Mouse (Mus musculus) neural tube, embryonic 12.5 days (tissue): ENCODE results near the gene Haus2. TPM values are rescaled to one million over a fixed set of nuclear protein-coding genes. Genes with fewer than 3 reads are reported as not detected.
A peak's percentile ranks its signal among the peaks of the same experiment; 100 is the strongest.
"Not testable (repeated sequence)": the region's sequence is repeated elsewhere in the genome, so short reads cannot be mapped to it uniquely, and the experiment has no call there.

Experiments used
- ATAC-seq: fragments of 200-750 bp; cut with Nextera tagmentation; 2 replicates; pipeline ENCODE4 v1.8.0; 2017; ENCODE audit warnings: low read depth, mild to moderate bottlenecking, moderate TSS enrichment, moderate library complexity; ENCODE audit not compliant: low FRiP score
- H3K27ac ChIP-seq: fragments of 300-500 bp; sonication (generic); 2 replicates; pipeline ENCODE4 v1.5.1; 2016
- H3K27me3 ChIP-seq: fragments of 300-500 bp; sonication (generic); replicated peaks from 2 replicates; pipeline ENCODE4 v1.6.1; 2016; ENCODE audit warnings: mild to moderate bottlenecking
- H3K36me3 ChIP-seq: fragments of 300-500 bp; sonication (generic); 2 replicates; pipeline ENCODE4 v1.6.1; 2016; ENCODE audit warnings: mild to moderate bottlenecking
- H3K4me1 ChIP-seq: fragments of 300-500 bp; sonication (generic); 2 replicates; pipeline ENCODE4 v1.6.1; 2016
- H3K4me2 ChIP-seq: fragments of 300-500 bp; sonication (generic); replicated peaks from 2 replicates; pipeline ENCODE4 v1.6.1; 2016; ENCODE audit warnings: mild to moderate bottlenecking
- H3K4me3 ChIP-seq: fragments of 300-500 bp; sonication (generic); 2 replicates; pipeline ENCODE4 v1.5.1; 2016
- H3K9ac ChIP-seq: fragments of 300-500 bp; sonication (generic); 2 replicates; pipeline ENCODE4 v1.6.1; 2016; ENCODE audit warnings: mild to moderate bottlenecking
- H3K9me3 ChIP-seq: fragments of 300-500 bp; sonication (generic); 2 replicates; pipeline ENCODE4 v1.6.1; 2016; ENCODE audit warnings: mild to moderate bottlenecking
- WGBS: fragments of 180-500 bp; shearing (Covaris S2); methylation state at CpG from one replicate; pipeline ENCODE4 v1.1.7; 2016; 5-methylcytosine and 5-hydroxymethylcytosine counted together
- polyA plus RNA-seq: library from polyadenylated mRNA; unstranded; fragments of >200 nt; fragmentation: Nextera tagmentation; extraction: Ambion mirVana; gene quantifications from 2 replicates; pipeline ENCODE4 v1.2.1, GENCODE M21; 2016

Haus2 gene
- 32.7 and 34.3 TPM in 2 replicates for polyA plus RNA-seq

GRCm38 (mm10) chr2:120608830-120609723 lies at the start of gene Haus2, which contains the start of gene Lrrc57:
Gene Haus2 (plus strand): TSS chr2:120609383.
Gene Lrrc57 (minus strand): TSS chr2:120609520.
- Histone ChIP-seq H3K4me2 (peak within 1 kb of the TSS; percentile 63), H3K4me1 (peaks cover 13% of the 10 kb centered on the region), H3K36me3 (peaks cover 12% of the 10 kb centered on the region; the same call in 1 of the 2 replicates), H3K4me3 (peak within 1 kb of the TSS; percentile 74), H3K27me3 (no peaks in the 10 kb centered on the region), H3K9me3 (no peaks in the 10 kb centered on the region), H3K9ac (peak within 1 kb of the TSS; percentile 71), H3K27ac (peak within 1 kb of the TSS; percentile 65; the same call in 1 of the 2 replicates)
- ATAC-seq, result peak; percentile 93
- WGBS, result under 1% methylated on average over 52 of the region's 52 CpGs

GRCm38 (mm10) chr2:120561524-120561923 lies 47.7 kb upstream of the Haus2 start:
- no peak overlapping the region for H3K9ac ChIP-seq
- H3K4me1 ChIP-seq, result peaks cover 9% of the 10 kb centered on the region; the same call in 1 of the 2 replicates
- WGBS, result 79% methylated on average over 1 of the region's 1 CpGs
- no peaks in the 10 kb centered on the region for H3K27me3 ChIP-seq
- H3K36me3 ChIP-seq, result no peaks in the 10 kb centered on the region
- H3K27ac ChIP-seq, result no peak overlapping the region
- H3K4me3 ChIP-seq, result no peak overlapping the region
- ATAC-seq, result no peak
- no peak overlapping the region for H3K4me2 ChIP-seq
- no peaks in the 10 kb centered on the region for H3K9me3 ChIP-seq

DNA sequence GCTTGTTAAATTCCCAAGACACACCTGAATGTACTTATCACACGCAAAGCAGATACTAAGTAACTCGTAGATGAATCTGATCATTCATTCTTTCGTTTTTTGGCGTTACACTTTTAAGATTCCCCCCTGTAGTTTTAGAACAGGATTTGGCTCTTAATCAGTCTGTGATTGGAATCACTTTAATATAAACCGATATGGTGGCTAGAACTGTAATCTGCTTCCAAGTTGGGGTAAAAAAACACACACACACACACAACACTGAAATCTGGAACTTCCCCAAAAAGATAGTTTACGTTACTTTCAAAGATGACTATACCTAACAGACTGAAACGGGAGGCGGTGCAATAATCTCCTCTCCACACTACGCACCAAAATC lies 46.3 kb upstream of the Haus2 start:
- WGBS, result 29% methylated on average over 9 of the region's 9 CpGs
- Histone ChIP-seq H3K9ac (peak overlapping the region; percentile 92), H3K4me1 (peaks cover 9% of the 10 kb centered on the region; the same call in 1 of the 2 replicates), H3K4me3 (peak overlapping the region; percentile 82), H3K36me3 (no peaks in the 10 kb centered on the region), H3K4me2 (peak overlapping the region; percentile 82), H3K9me3 (no peaks in the 10 kb centered on the region), H3K27ac (no peak overlapping the region), H3K27me3 (no peaks in the 10 kb centered on the region)
- ATAC-seq, result no peak

DNA sequence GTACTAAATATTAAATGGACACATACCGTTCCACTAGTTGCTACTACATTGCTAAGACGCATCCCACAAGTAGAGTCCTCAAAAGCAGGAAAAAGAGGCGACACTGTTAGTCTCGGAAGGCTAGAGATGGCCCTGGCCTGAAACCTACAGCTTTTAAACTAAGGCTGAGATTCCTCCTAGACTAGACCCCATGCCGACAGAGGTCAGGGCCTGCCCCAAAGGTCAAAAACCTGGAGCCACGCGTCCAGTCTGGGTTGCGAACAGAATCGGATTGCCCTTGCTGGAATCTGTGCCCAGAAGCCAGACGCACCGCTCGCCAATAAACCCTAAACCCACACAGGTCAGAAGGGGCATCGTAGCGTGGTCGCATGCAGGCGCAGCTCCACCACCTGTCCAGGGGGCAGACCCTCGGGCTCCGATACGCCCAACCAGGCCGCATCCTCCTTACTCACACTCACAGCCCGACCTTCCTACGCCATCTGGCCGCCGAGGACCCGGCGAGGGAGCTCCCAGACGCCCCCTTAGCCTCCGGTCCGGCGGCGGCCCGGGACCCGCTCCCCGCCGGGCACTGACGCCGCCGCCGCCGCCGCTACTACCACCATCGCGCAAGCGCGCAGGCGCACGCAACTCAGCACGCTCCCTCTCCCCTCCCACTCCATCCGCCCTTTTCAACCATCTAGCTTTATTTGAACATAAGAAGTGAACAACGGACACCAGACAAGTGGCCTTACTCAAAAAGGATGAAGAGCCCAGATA lies 45.8 kb upstream of the Haus2 start, which contains the start of gene Zfp106:
Gene Zfp106 (minus strand): TSS at position 609 of the 756 bp plus-strand sequence.
- under 1% methylated on average over 50 of the region's 50 CpGs for WGBS
- peak; percentile 80 for ATAC-seq
- Histone ChIP-seq H3K9me3 (no peaks in the 10 kb centered on the region), H3K27me3 (no peaks in the 10 kb centered on the region), H3K36me3 (no peaks in the 10 kb centered on the region), H3K9ac (peak within 1 kb of the TSS; percentile 92), H3K4me3 (peak within 1 kb of the TSS; percentile 82), H3K4me1 (peaks cover 15% of the 10 kb centered on the region), H3K4me2 (peak within 1 kb of the TSS; percentile 82), H3K27ac (peak within 1 kb of the TSS; percentile 64; the same call in 1 of the 2 replicates)

DNA sequence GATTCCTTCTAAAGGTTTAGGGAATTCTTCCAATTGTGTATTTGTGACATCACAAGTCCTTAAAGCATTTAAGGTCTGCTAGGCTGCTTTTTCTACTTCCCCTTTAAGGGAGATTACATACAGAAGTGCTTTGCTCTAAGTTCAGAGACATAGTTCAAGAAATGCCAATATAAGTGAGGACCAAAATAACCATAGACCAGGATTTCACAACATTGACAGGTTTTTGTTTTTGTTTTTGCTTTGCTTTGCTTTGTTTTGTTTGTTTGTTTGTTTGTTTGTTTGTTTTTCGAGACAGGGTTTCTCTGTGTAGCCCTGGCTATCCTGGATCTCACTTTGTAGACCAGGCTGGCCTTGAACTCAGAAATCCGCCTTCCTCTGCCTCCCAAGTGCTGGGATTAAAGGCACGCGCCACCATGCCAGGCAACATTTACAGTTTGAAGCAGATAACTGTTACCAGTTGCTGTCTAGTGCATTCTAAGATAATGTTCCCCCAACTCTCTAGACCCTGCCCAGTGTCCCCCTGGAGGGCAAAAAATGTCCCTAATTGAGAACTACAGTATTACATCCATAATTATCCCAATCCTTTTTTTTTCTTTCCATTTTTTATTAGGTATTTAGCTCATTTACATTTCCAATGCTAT lies 44.5 kb upstream of the Haus2 start:
- H3K9me3 ChIP-seq, ATAC-seq, H3K27ac ChIP-seq, H3K36me3 ChIP-seq, H3K27me3 ChIP-seq, H3K4me2 ChIP-seq, H3K4me3 ChIP-seq, H3K9ac ChIP-seq: not testable (repeated sequence)
- peaks cover 21% of the 10 kb centered on the region for H3K4me1 ChIP-seq
- 94% methylated on average over 4 of the region's 4 CpGs for WGBS

- ATAC-seq, result no peak
- WGBS, result 90% methylated on average over 2 of the region's 2 CpGs
- H3K4me3 ChIP-seq, result no peak overlapping the region
- H3K4me1 ChIP-seq, result peaks cover 21% of the 10 kb centered on the region
- no peaks in the 10 kb centered on the region for H3K9me3 ChIP-seq
- H3K4me2 ChIP-seq, result no peak overlapping the region
- no peak overlapping the region for H3K27ac ChIP-seq
- no peak overlapping the region for H3K9ac ChIP-seq
- no peaks in the 10 kb centered on the region for H3K36me3 ChIP-seq
- H3K27me3 ChIP-seq, result no peaks in the 10 kb centered on the region
Measured at GRCm38 (mm10) chr2:120565363-120565762, 43.8 kb upstream of the Haus2 start.

- Histone ChIP-seq H3K4me2 (peak within 1 kb of the TSS; percentile 66), H3K9ac (peak within 1 kb of the TSS; percentile 59), H3K9me3 (no peaks in the 10 kb centered on the region), H3K27ac (no peak within 1 kb of the TSS; the same call in 1 of the 2 replicates), H3K4me1 (peaks cover 21% of the 10 kb centered on the region), H3K4me3 (peak within 1 kb of the TSS; percentile 54), H3K27me3 (no peaks in the 10 kb centered on the region), H3K36me3 (peaks cover 6% of the 10 kb centered on the region; the same call in 1 of the 2 replicates)
- peak; percentile 89 for ATAC-seq
- WGBS, result 2% methylated on average over 42 of the region's 42 CpGs
Measured at GRCm38 (mm10) chr2:120566886-120567797, 42.0 kb upstream of the Haus2 start, which contains the start of gene Snap23. Gene Snap23 (plus strand): TSS chr2:120567671.

DNA sequence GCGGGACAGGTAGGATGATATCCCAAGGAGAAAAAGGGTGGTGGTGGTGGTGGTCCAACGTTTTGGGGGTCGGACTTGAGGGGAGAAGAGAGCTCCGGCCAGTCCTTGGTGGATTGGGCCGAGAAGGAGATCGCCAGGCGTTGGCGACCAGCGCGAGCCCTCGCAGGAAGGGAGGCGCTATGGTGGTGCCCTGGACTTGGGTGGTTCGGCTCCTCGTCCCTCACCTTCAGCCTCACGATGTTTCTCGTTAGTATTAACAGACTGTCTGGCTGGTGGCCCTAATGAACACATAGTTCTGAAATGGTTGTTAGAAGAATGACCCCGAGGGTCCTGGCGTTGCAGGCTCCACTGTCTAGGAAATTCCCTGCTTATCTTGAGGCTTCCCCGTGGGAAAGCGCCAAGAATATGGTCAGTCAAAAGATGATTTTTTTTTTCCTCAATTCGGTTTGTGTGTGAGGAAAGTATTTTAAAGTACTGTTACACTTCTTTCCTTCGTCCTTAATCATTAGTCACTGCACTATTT lies 41.3 kb upstream of the Haus2 start:
- H3K9me3 ChIP-seq, result no peaks in the 10 kb centered on the region
- peak overlapping the region; percentile 66 for H3K4me2 ChIP-seq
- no peak overlapping the region; the same call in 1 of the 2 replicates for H3K27ac ChIP-seq
- under 1% methylated on average over 22 of the region's 22 CpGs for WGBS
- peak overlapping the region; percentile 54 for H3K4me3 ChIP-seq
- ATAC-seq, result peak; percentile 65
- H3K4me1 ChIP-seq, result peaks cover 17% of the 10 kb centered on the region
- H3K9ac ChIP-seq, result peak overlapping the region; percentile 59
- no peaks in the 10 kb centered on the region for H3K27me3 ChIP-seq
- peaks cover 6% of the 10 kb centered on the region; the same call in 1 of the 2 replicates for H3K36me3 ChIP-seq

DNA sequence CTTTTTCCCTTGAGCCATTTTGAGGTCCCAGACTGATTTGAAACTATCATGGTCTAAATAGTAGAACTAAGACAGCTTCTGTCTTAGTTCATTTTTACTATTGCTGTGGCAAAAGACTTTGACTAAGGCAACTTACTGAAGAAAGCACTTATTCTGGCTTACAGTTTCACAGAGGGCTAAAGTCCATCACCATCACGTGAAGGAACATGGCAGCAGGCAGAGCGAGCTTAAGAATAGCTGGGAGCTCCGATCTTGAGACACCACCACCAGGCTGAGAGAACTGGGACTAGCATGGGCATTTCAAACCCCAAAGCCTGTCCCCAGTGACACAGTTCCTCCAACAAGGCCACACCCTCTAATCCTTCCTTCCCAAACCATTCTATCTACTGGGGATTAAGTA lies 38.1 kb upstream of the Haus2 start:
- Histone ChIP-seq H3K9me3 (no peaks in the 10 kb centered on the region), H3K4me2 (no peak overlapping the region), H3K27me3 (no peaks in the 10 kb centered on the region), H3K4me1 (peaks cover 11% of the 10 kb centered on the region), H3K9ac (no peak overlapping the region), H3K4me3 (no peak overlapping the region), H3K27ac (no peak overlapping the region), H3K36me3 (peaks cover 6% of the 10 kb centered on the region; the same call in 1 of the 2 replicates)
- ATAC-seq, result no peak
- WGBS, result 95% methylated on average over 3 of the region's 3 CpGs

DNA sequence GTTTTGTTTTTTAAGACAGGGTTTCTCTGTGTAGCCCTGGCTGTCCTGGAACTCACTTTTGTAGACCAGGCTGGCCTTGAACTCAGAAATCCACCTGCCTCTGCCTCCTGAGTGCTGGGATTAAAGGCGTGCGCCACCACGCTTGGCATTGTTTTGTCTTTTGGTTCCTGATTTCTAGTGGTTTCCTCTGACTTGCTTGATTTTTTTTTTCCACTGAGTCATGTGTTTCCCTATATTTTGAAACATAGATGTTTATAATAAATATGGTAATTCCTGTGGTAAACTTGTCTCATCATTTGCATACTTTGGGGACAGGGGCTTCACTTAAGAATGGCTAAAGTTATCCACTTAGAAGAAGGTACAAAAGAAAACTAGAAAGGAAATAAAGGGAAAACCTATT lies 37.0 kb upstream of the Haus2 start:
- not testable (repeated sequence) for H3K4me3 ChIP-seq, H3K27ac ChIP-seq, H3K27me3 ChIP-seq, H3K4me2 ChIP-seq, ATAC-seq, H3K9me3 ChIP-seq, H3K9ac ChIP-seq, H3K36me3 ChIP-seq
- H3K4me1 ChIP-seq, result peaks cover 11% of the 10 kb centered on the region
- WGBS, result 92% methylated on average over 3 of the region's 3 CpGs

DNA sequence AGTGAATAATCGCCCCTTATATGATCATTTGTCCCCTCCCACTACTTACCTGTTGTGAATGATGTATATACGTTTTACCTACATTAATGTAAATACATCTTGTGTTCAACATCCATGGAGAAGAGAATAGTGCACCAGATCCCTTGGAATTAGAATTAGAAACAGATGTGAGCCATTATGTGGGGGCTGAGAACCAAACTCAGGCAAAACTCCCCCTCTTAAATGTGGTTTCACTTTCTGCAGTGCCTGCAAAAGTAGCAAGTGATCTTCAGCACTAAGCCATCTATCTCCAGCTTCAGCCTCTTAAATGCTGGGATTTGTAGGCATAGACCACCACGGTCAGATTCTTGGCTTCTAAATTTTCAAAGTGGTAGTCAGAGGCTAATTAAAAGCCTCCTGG lies 34.1 kb upstream of the Haus2 start:
- WGBS, result 82% methylated on average over 3 of the region's 3 CpGs
- no peak for ATAC-seq
- Histone ChIP-seq H3K4me3 (no peak overlapping the region), H3K9me3 (no peaks in the 10 kb centered on the region), H3K27ac (no peak overlapping the region), H3K4me2 (no peak overlapping the region), H3K9ac (no peak overlapping the region), H3K36me3 (peaks cover 6% of the 10 kb centered on the region; the same call in 1 of the 2 replicates), H3K27me3 (no peaks in the 10 kb centered on the region), H3K4me1 (no peaks in the 10 kb centered on the region)
